Mouse (Mus musculus): ENCODE data around the gene Pitpnm2. TPM values are rescaled to one million over a fixed set of nuclear protein-coding genes. Genes with fewer than 3 reads are reported as not detected.

Pitpnm2 gene
- total RNA-seq, 2 experiments from 2014 or later: 125 to 126 TPM

- DNase-seq (ENCODE audit: low spot score in 2 of 2): no peak
Measured at GRCm38 (mm10) chr5:124076559-124076958, 173.0 kb downstream of the Pitpnm2 start.

- no peak for DNase-seq (ENCODE audit: low spot score in 2 of 2)
Measured at GRCm38 (mm10) chr5:124075716-124076115, 173.8 kb downstream of the Pitpnm2 start.

GRCm38 (mm10) chr5:124074845-124075307 lies 174.7 kb downstream of the Pitpnm2 start:
- no peak for DNase-seq (ENCODE audit: low spot score in 2 of 2)

GRCm38 (mm10) chr5:124073682-124074081 lies 175.9 kb downstream of the Pitpnm2 start:
- DNase-seq (ENCODE audit: low spot score in 2 of 2): no peak

GRCm38 (mm10) chr5:124069657-124070056 lies 179.9 kb downstream of the Pitpnm2 start:
- no peak for DNase-seq (ENCODE audit: low spot score in 2 of 2)

Other genes starting within 250 kb of the Pitpnm2 start
- gene Vps37b, start 217.5 kb downstream of the Pitpnm2 start, total RNA-seq (2021): 10 to 100 TPM; 38.4 to 41.6 TPM
- gene Abcb9, start 154.0 kb downstream of the Pitpnm2 start, total RNA-seq (2021): 10 to 100 TPM; 30.6 to 32.0 TPM
- 10 to 100 TPM; 30.8 to 37.0 TPM for gene Ogfod2, start 137.5 kb downstream of the Pitpnm2 start, total RNA-seq (2021)
- 10 to 100 TPM; 54.3 to 60.0 TPM for gene Arl6ip4, start 133.7 kb downstream of the Pitpnm2 start, total RNA-seq (2021)
- 10 to 100 TPM; 21.9 to 24.2 TPM for gene Mphosph9, start 78.2 kb upstream of the Pitpnm2 start, total RNA-seq (2021)
- 10 to 100 TPM in 1 of 2 experiments, 1 to 10 TPM in 1; 9.9 to 12.7 TPM for gene 2810006K23Rik, start 78.3 kb upstream of the Pitpnm2 start, total RNA-seq (2021)
- gene Cdk2ap1, start 113.3 kb upstream of the Pitpnm2 start, total RNA-seq (2021): 100 to 1,000 TPM in 1 of 2 experiments, 10 to 100 TPM in 1; 97.5 to 106 TPM
- gene Sbno1, start 176.2 kb upstream of the Pitpnm2 start, total RNA-seq (2021): 100 to 1,000 TPM; 125 to 128 TPM
- 10 to 100 TPM; 43.6 to 50.8 TPM for gene Kmt5a, start 190.2 kb upstream of the Pitpnm2 start, total RNA-seq (2021)
- gene Rilpl2, start 228.6 kb upstream of the Pitpnm2 start, total RNA-seq (2021): 10 to 100 TPM; 22.4 to 25.2 TPM
- gene Snrnp35, start 233.4 kb upstream of the Pitpnm2 start, total RNA-seq (2021): 10 to 100 TPM; 20.9 to 32.7 TPM